Mouse (Mus musculus): ENCODE results near the gene Zranb3. TPM values are rescaled to one million over a fixed set of nuclear protein-coding genes. Genes with fewer than 3 reads are reported as not detected.
"Not testable (repeated sequence)": the region's sequence is repeated elsewhere in the genome, so short reads cannot be mapped to it uniquely, and the experiment has no call there.

Zranb3 gene
- polyA plus RNA-seq, 1 experiment, result 1.3 TPM

GRCm38 (mm10) chr1:128032123-128032522, 70.7 kb downstream of the Zranb3 start:
- H3K27ac ChIP-seq (ENCODE audit: insufficient read depth, low read depth, low read length), result no peak overlapping the region
- no peak overlapping the region for H3K4me3 ChIP-seq (ENCODE audit: insufficient read depth, low read depth, low read length)
- no peaks in the 10 kb centered on the region for H3K4me1 ChIP-seq (ENCODE audit: control insufficient read depth, insufficient read depth, low read length)
- no peaks in the 10 kb centered on the region for H3K36me3 ChIP-seq (ENCODE audit: control insufficient read depth, insufficient read depth, low read length)
- no peak for DNase-seq
- TF ChIP-seq POLR2A (IDR thresholded peaks at IDR 0.05; ENCODE audit: low read depth, low read length), result no peak
- H3K27me3 ChIP-seq (replicated peaks; ENCODE audit: control insufficient read depth, insufficient read depth, low read length), result no peaks in the 10 kb centered on the region
- 93% methylated on average over 1 of the region's 1 CpGs for WGBS

DNA sequence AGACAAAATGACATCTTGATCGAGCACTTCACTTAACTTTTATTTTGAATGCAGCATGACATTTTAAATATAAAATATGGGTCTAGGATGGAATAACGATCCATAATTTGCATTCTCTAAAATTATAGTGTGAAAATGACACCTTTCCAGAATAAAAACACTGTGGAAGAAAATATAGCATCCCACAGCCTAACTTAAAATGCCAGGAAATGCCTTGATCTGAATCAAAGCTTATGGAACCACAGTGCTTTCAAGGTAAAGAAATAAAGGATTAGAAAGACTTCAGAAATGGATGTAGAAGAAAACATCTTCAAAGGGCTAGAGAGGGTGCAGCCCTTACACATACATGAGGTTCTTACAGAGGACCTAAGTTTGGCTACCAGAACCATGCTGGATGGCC, 71.3 kb downstream of the Zranb3 start:
- DNase-seq, result no peak
- 91% methylated on average over 2 of the region's 2 CpGs for WGBS
- TF ChIP-seq POLR2A (IDR thresholded peaks at IDR 0.05; ENCODE audit: low read depth, low read length) (no peak), CTCF (conservative IDR thresholded peaks at IDR 0.05; ENCODE audit: insufficient read depth, insufficient read length, low read depth, low read length) (no peak)
- no peak overlapping the region for H3K4me3 ChIP-seq (ENCODE audit: insufficient read depth, low read depth, low read length)
- H3K36me3 ChIP-seq (ENCODE audit: control insufficient read depth, insufficient read depth, low read length), result no peaks in the 10 kb centered on the region
- H3K4me1 ChIP-seq (ENCODE audit: control insufficient read depth, insufficient read depth, low read length), result no peaks in the 10 kb centered on the region
- H3K27ac ChIP-seq (ENCODE audit: insufficient read depth, low read depth, low read length), result no peak overlapping the region
- no peaks in the 10 kb centered on the region for H3K27me3 ChIP-seq (replicated peaks; ENCODE audit: control insufficient read depth, insufficient read depth, low read length)

DNA sequence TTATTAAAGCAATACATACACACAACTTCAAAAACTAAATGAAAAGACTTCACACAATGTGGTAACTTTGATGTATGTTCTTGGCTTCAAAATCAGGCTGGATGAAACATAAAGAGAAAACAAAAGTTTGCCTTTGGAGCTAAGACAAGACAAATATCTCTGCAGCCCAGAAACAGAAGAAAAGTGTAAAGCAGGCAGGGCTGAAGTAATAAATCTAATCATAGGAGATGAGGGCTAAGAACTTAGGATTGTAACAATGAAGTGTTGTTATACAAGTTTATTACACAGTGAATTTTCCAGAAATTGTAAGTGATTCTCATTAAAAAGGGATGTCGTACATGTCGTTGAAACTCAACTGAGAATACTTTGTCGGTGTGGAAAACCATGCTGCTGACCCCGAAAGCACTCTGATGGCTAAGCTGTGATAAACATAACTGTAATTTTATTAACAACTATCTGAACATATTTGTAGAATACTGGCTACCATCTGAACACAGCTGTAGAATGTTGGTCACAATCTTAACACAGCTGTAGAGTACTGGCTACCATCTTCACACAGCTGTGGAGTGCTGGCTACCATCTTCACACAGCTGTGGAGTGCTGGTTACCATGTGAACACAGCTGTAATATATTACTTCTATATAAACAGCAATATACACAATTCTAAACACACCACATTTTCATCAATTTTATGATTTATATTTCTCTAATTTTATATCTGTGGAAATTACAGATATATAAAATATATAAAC, 78.3 kb downstream of the Zranb3 start:
- Histone ChIP-seq H3K27me3 (replicated peaks; ENCODE audit: control insufficient read depth, insufficient read depth, low read length) (no peaks in the 10 kb centered on the region), H3K4me3 (ENCODE audit: insufficient read depth, low read depth, low read length) (no peak overlapping the region), H3K4me1 (ENCODE audit: control insufficient read depth, insufficient read depth, low read length) (no peaks in the 10 kb centered on the region), H3K36me3 (ENCODE audit: control insufficient read depth, insufficient read depth, low read length) (no peaks in the 10 kb centered on the region), H3K27ac (ENCODE audit: insufficient read depth, low read depth, low read length) (no peak overlapping the region)
- no peak for DNase-seq
- no peak for TF ChIP-seq POLR2A (IDR thresholded peaks at IDR 0.05; ENCODE audit: low read depth, low read length)
- TF ChIP-seq CTCF (conservative IDR thresholded peaks at IDR 0.05; ENCODE audit: insufficient read depth, insufficient read length, low read depth, low read length), result no peak
- WGBS, result 90% methylated on average over 4 of the region's 4 CpGs

DNA sequence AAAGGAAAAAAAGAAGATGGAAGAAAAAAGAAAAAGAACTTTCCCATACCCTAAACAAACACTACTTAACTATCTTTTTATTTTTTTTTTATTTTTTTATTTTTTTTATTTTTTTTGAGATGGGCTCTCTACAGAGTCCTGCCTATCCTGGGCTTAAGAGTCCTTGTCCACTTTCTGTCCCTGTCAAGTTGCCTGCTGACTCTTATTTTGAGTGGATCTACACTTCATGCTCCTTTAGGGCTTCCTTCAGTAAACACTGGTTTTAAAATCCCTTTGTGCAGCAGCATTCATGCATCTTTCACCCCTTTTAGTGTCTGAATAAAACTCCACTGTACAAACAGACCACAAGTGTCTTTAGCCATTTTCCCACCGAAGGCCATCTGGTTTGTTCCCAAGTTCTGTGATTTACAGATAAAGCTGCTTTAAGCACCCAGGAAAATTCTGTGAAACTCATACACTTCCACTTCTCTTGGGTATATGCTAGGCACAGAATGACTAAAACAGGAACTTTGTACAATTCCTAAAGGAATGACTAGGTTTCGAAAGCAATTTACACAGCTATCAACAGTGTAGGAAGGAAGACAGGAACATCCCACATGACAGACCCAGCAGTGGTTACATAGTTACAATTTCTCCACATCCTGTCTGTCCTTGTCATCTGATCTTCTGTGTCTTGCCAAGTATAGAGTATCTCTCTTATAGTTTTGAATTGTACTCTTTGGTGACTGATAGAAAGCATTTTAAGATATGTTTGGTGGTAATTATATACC, 82.7 kb downstream of the Zranb3 start:
- no peak for DNase-seq
- no peak overlapping the region for H3K27ac ChIP-seq (ENCODE audit: insufficient read depth, low read depth, low read length)
- WGBS, result 64% methylated on average over 2 of the region's 2 CpGs
- no peaks in the 10 kb centered on the region for H3K36me3 ChIP-seq (ENCODE audit: control insufficient read depth, insufficient read depth, low read length)
- no peak overlapping the region for H3K4me3 ChIP-seq (ENCODE audit: insufficient read depth, low read depth, low read length)
- H3K27me3 ChIP-seq (replicated peaks; ENCODE audit: control insufficient read depth, insufficient read depth, low read length), result no peaks in the 10 kb centered on the region
- no peaks in the 10 kb centered on the region for H3K4me1 ChIP-seq (ENCODE audit: control insufficient read depth, insufficient read depth, low read length)
- no peak for TF ChIP-seq POLR2A (IDR thresholded peaks at IDR 0.05; ENCODE audit: low read depth, low read length)
- no peak for TF ChIP-seq CTCF (conservative IDR thresholded peaks at IDR 0.05; ENCODE audit: insufficient read depth, insufficient read length, low read depth, low read length)

DNA sequence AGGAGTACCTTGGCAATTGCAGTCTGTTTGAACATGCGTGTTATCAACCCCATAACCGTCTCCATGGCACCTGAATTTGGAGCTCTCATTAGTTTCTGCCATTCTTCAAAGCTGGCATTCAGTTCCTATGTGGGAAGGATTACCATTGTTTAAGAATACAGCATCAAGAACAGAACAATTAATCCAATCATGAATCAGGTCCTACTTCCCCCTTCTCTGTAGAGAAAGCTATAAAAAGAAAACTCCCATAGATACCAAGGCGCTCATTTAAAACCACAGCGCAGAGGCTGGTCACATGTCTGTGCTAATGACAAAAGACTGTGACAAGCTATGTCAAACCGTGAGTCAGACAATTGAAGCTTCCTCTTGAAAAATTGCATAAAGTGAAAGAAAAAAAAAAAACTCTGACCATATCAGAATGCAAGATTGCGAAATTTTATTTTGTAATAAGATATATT, 86.8 kb downstream of the Zranb3 start:
- WGBS, result 84% methylated on average over 6 of the region's 6 CpGs
- no peak for TF ChIP-seq CTCF (conservative IDR thresholded peaks at IDR 0.05; ENCODE audit: insufficient read depth, insufficient read length, low read depth, low read length)
- no peak for TF ChIP-seq POLR2A (IDR thresholded peaks at IDR 0.05; ENCODE audit: low read depth, low read length)

DNA sequence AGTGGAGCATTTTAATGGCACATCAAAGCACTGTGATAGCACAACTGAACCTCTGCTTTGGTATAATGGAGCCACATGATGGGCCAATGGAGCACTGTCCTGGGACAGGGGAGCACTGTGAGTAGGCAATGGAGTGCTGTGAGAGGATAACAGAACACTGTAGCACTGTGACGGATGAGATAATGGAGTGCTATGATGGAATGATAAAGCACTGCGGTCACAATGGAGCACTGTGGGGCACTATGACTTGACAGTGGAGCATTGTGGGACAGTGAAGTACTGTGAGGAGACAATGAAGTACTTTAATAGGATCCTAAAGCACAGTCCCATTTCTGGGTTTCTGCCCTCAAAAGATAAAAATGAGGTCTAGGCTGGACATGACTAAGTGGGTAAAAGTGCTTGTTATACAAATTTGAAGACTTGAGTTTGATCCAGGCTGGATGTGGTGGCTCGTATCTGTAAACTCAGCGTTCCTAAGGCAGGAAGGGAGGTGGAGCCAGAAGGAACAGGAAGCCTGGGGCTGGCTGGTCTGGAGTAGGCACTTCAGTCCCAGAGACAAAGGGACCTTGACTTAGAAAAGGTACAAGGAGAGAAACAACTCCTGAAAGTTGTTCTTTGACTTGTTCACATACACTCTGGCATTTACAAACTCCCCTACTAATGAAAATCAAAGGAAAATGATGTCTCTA, 89.0 kb downstream of the Zranb3 start:
- no peak for DNase-seq
- H3K4me3 ChIP-seq (ENCODE audit: insufficient read depth, low read depth, low read length), result no peak overlapping the region
- TF ChIP-seq POLR2A (IDR thresholded peaks at IDR 0.05; ENCODE audit: low read depth, low read length) (no peak), CTCF (conservative IDR thresholded peaks at IDR 0.05; ENCODE audit: insufficient read depth, insufficient read length, low read depth, low read length) (no peak)
- H3K27ac ChIP-seq (ENCODE audit: insufficient read depth, low read depth, low read length), result no peak overlapping the region
- H3K27me3 ChIP-seq (replicated peaks; ENCODE audit: control insufficient read depth, insufficient read depth, low read length), result no peaks in the 10 kb centered on the region
- H3K36me3 ChIP-seq (ENCODE audit: control insufficient read depth, insufficient read depth, low read length), result no peaks in the 10 kb centered on the region
- WGBS, result 74% methylated on average over 4 of the region's 4 CpGs
- no peaks in the 10 kb centered on the region for H3K4me1 ChIP-seq (ENCODE audit: control insufficient read depth, insufficient read depth, low read length)

More for the DNA sequence above, 86.8 kb downstream of the Zranb3 start:
- no peaks in the 10 kb centered on the region for H3K4me1 ChIP-seq (ENCODE audit: control insufficient read depth, insufficient read depth, low read length)
- no peaks in the 10 kb centered on the region for H3K27me3 ChIP-seq (replicated peaks; ENCODE audit: control insufficient read depth, insufficient read depth, low read length)
- H3K4me3 ChIP-seq (ENCODE audit: insufficient read depth, low read depth, low read length), result no peak overlapping the region
- DNase-seq, result no peak
- H3K27ac ChIP-seq (ENCODE audit: insufficient read depth, low read depth, low read length), result no peak overlapping the region
- H3K36me3 ChIP-seq (ENCODE audit: control insufficient read depth, insufficient read depth, low read length), result no peaks in the 10 kb centered on the region

DNA sequence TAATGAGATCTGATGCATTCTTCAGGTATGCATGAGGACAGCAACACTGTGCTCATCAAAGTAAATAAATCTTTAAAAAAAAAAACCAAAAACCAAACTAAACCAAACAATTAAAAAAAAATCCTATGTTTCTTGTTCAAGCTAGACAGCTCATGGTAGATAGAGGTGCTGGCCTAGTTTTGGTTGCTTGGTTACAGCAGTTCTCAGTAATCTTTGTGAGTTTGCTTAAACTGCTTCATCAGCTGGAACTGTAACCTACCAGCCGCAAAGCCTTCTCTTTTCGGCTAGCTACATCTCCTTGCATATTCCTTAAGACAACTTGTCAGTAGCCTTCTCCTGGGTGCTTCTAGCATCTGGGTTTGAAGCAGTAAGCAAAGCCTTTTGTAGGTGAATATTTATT, 93.1 kb downstream of the Zranb3 start:
- Histone ChIP-seq H3K4me1 (ENCODE audit: control insufficient read depth, insufficient read depth, low read length) (no peaks in the 10 kb centered on the region), H3K4me3 (ENCODE audit: insufficient read depth, low read depth, low read length) (no peak overlapping the region), H3K36me3 (ENCODE audit: control insufficient read depth, insufficient read depth, low read length) (no peaks in the 10 kb centered on the region), H3K27me3 (replicated peaks; ENCODE audit: control insufficient read depth, insufficient read depth, low read length) (no peaks in the 10 kb centered on the region), H3K27ac (ENCODE audit: insufficient read depth, low read depth, low read length) (no peak overlapping the region)
- no peak for TF ChIP-seq CTCF (conservative IDR thresholded peaks at IDR 0.05; ENCODE audit: insufficient read depth, insufficient read length, low read depth, low read length)
- no peak for DNase-seq
- 89% methylated on average over 2 of the region's 2 CpGs for WGBS

DNA sequence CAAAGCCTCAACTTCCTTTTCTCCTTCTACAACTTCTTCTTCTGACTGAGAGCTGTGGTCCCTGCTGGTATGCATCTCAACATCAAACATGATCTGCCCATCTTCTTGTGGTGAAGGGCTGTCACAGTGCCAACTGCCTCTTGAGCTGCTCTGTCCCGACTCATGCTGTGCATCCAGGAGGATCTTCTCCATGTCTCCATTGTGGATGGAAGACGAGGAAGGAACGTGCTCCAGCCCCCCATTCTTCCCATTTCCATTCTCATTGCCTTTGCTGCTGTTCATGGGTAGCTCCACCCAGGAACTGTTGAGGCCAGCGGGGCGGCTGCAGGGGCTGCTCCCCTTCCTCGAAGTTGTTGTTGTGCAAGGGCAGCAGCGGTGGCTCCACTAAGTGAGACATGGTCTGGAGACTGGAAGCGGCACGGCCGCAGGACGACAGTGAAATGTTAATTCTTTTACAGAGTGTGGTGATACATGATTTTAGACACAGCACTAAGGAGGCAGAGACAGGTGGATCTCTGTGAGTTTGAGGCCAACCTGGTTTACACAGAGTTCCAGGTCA, 96.7 kb downstream of the Zranb3 start:
- not testable (repeated sequence) for H3K4me1 ChIP-seq (ENCODE audit: control insufficient read depth, insufficient read depth, low read length); H3K27me3 ChIP-seq (replicated peaks; ENCODE audit: control insufficient read depth, insufficient read depth, low read length); H3K4me3 ChIP-seq (ENCODE audit: insufficient read depth, low read depth, low read length); H3K36me3 ChIP-seq (ENCODE audit: control insufficient read depth, insufficient read depth, low read length); H3K27ac ChIP-seq (ENCODE audit: insufficient read depth, low read depth, low read length); DNase-seq
- 94% methylated on average over 11 of the region's 11 CpGs for WGBS
